Mouse (Mus musculus) adrenal gland, adult 18-20 months (tissue): ENCODE measurements around the gene Hrh1. TPM values are rescaled to one million over a fixed set of nuclear protein-coding genes. Genes with fewer than 3 reads are reported as not detected.

ENCODE experiments used
- DNase-seq, 2 experiments: peaks; one replicate each; pipeline ENCODE4 v3.0.0; 2021 to 2022; ENCODE audit warnings: low spot score in 2 of 2
- long read RNA-seq, 2 experiments: library from polyadenylated mRNA; stranded (forward); transcript quantifications; one replicate each; pipeline ENCODE4 v2.0.0; 2021
- total RNA-seq, 2 experiments: library from RNA; stranded (reverse); gene quantifications; 1 replicate in 1 of 2; 2 replicates in 1 of 2; pipeline ENCODE4 v1.2.3; 2021

The Hrh1 gene
- total RNA-seq = 1 to 10 TPM; 1.4 to 1.5 TPM
- long read RNA-seq, experiment 1, partial matches to known transcripts = 0 of 2 reads
- long read RNA-seq, experiment 1, other reads (novel, unspliced or antisense) = 2 of 2 reads
- long read RNA-seq, experiment 2, partial matches to known transcripts = 1 of 4 reads
- long read RNA-seq, experiment 2, other reads (novel, unspliced or antisense) = 3 of 4 reads

DNA sequence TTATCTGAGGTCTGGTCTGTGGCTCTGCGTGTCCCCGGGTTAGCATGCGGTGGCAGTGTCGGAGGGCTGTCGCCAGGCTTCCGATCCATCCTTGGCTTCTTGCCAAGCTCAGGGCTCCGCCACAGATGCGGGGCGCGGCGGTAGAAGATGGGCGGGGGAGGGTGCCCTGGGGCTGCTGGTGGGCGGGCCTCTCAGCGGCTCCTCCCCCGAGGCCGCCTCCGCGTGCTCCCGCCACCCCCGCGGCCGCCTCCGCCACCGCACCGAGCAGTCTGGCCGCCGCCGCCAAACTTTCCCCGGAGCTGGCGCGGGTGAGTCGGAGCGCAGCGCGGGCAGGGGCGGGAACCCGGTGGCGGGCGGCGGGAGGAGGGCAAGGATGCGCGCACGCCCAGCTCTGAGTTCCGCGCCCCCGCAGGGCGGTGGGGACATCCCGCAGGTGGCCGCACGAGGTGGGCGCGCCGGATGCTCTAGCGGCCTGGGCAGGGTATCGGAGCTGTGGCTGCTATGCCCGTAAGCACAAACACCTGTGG lies at the start of gene Hrh1:
Hrh1 (plus strand) TSS at position 246 of the 527 bp plus-strand sequence.
- DNase-seq = peak; percentile 48 to 57

DNA sequence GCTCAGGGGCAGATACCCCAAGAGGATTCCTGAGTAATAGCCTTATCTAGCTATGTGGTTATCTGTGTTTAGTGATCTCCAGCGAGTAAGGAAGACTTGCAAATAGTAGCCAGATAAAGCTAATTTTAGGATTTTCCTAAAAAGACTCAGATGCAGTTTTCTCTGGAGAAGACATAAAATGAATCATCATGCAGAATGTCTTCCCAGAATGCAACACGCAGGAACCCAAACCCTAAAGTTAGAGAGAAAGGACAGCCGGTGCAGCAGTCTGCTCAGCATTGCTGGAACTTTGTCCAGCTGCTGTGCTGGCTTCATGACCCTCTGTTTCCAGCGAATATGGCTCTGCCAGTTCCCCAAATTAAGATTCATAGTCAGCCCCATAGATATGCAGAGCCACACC lies 43.1 kb upstream of the Hrh1 start:
- DNase-seq = no peak

DNA sequence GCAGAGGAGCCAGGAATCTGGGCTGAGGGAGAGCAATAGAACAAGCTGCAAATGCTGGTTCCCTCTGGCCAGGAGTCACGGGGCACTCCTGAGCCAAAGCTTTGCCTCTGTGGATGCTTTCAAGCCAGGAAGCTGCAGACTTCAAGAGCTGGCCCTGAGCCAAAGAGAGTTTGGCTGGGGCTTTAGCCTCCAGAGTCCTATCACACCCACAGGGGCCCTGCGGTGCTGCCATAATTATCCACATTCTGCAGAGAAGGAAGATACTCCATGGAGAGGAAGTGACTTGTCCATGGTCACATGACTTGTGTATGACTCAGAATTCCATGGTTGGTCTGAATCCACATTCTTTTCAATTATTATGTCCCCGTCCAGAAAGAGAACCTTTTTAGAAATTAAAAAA lies 39.6 kb upstream of the Hrh1 start:
- DNase-seq = no peak

DNA sequence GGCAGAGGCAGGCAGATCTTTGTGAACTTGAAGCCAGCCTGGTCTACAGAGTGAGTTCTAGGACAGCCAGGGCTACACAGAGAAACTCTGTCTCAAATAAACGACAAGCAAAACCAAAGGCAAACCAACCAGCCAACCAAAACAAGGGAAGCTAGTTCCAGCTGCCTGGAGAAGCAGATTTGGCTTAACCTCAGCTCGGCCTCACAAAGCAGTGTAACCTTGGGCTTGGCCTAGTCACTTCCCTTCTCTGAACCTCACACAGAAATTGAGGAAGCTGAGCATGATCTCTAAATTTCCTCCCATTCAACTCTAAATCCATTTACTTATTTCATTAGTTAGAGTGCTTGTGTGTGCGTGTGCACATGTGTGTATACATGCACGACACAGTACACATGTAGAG lies 35.4 kb upstream of the Hrh1 start:
- no peak for DNase-seq

DNA sequence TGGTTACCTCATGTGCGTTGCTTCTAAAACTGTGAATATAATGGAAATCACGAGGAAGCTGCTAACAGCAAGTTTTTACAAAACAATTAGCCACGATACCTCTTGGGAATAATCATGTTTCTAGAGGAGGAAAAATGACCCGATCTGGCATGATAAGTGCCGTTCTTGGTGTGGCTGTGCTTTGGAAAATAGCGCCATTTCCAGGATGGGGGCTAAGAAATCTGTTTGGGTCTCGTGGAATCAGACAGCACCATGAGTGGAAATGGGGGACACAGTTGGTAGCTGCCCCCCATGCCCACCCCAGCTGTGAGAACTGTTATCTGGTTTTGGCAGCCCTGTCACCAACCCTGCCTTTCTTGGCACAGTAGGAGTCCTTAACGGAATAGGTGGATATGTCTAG lies 34.0 kb upstream of the Hrh1 start:
- DNase-seq = no peak

DNA sequence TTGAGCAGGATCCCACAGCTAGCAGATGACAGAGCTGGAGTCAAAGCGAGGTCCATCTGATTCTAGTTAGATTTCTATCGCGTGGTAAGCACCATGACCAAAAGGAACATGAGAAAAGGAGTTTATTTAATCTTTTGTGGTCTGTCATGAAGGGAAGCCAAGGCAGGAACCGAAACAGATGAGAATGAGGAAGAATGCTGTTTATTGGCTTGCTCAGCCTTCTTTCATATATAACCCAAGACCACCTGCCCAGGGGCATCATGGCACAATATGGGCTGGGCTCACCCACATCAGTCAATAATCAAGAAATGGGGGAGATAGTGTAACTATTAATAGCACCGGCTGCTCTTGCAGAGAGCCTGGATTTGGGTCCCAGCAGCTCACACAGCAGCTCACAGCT lies 33.0 kb upstream of the Hrh1 start:
- DNase-seq = no peak

DNA sequence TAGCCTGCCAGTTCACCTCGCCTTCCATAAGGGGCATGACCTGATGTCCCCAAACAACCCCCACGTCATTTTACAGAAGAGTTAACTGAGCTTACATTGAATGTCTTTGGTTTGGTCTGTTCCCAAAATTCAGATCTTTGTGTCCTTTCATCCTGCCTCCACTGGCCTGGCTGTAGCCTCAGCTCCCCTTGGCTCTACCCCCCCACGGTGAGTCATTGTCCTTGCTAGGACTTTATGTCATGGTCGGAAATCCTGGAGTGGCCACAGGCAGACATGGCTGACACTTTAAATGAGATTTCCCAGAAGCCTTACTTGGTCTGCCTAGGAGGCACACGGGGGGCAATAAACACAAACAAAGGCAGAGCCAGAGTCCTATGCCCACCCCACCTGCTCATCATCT lies 31.5 kb upstream of the Hrh1 start:
- peak; percentile 25 to 35 for DNase-seq

DNA sequence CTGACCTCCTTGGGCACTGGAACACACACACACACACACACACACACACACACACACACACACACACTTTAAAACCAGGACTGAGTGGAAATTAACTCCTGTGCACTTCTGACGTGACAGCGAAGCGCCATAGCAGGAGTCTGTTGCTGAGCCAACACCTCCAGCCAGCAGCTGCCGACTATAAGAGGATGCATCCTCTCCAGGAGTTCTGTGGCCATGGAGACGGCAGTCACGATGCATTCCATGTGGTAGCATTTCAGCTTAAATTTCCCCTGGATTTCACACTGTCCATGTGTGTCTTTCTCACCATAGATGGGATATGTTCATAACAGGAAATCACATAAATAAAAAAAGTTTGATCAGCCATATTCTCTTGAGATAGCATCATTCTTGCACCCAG lies 30.1 kb upstream of the Hrh1 start:
- no peak for DNase-seq

DNA sequence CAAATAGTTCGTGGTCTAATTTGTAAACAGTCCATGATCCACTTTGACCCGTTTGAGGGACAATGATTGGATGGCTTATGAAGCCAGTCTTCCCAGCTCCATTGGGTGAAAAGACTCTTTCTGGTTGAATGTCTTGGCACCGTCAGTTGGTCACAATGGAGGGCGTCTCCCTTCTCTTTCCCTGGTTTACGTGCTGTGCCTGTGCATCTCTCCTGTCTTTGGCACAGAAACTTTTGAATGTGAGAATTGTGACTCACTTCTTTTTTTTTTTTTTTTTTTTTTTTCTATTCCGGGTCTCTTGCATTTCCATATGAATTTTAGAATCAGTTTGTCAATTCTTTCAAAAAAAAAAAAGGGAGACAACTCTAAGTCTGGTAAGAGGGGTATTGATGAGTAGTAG lies 29.5 kb upstream of the Hrh1 start:
- no peak for DNase-seq

DNA sequence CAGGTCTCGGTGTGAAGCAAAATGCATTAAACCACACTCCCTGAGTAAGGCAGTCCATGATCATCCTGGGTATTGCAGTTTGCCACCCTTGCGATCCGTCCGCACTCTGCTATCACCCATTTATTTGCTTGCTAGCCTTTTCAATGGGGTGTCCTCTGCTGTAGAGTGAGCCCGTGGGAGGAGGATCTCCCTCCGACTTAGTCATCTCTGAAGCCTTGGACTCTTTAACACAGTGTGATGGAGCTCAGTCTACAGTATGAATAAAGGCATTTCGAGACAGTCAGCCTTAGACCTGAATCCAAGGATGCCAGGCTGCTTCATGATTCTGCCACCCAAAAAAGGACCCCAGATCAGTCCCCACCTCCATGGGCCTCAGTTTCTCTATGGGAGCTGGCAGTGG lies 25.0 kb upstream of the Hrh1 start:
- DNase-seq = no peak

DNA sequence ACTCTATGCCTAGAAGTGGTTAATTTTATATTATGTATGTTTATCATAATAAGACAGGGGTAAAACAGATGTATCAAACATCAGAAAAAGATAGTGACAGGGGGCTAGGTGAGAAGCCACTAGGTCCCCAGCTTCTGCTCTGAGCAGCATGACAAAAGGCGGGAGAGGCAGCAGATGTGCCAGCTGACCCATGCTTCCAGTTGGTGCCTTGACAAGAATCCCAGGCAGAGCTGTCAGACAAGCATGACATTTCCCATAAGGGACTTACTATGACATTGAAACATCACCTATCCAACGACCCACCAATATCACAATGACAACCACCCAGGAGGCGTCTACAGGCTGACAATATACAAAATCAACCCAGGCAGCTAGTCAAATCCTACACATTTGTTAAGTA lies 16.9 kb upstream of the Hrh1 start:
- DNase-seq = no peak

DNA sequence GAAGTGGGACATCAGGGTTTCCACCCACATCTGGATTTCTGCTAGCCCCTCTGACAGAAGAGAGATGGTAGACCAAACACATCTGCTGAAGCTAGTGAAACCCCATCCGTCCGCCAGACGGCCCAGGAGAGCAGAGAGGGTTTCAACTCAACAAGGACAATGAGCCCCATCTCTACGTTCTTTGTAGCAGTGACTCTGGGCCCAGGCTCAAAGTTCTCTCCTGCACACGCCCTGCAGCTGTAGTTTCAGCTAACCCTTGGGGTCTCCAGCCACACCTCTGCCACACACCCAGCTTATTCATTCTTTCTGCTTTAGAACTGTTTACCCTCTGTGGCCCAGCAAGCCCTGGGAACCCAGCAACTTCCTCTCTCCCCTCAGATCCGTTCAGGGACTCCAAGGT lies 10.4 kb upstream of the Hrh1 start:
- no peak for DNase-seq

DNA sequence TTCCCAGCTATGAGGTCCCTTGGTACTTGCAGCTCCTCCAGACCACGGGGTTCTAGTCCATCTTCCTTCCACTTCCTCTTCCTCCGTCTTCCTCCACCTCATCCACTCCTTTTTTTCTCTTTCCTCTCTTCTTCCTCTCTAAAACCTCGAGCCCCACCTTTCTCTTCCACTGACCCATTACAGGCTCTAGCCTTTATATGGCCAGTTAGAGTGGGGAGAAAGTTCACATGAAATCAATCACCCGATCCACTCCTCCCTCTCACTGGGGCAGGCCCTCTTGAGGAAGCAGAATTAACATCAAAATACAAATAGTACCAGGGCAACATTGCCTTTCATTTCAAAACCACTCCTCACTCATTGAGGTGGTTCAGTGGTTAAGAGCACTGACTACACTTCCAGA lies 9.9 kb upstream of the Hrh1 start:
- no peak for DNase-seq

DNA sequence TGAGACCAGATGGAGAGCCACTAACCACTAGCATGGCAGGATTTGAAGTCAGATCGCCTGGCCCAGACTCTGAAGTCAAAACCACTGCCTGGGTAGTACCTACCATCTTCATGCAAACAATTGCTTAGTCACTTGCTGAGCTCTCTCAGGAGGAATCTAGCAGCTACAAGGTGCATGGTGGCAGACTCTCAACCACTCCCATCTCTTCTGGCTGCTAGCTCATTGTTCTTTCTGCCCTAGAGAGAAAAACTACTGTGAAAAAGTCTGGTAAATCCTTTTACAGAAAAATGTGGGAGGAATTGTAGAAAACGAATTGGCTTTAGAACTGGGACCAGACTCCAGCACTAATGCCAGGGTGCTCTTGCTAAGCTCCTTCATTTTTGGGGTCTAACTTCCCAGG lies 7.6 kb upstream of the Hrh1 start:
- no peak for DNase-seq

DNA sequence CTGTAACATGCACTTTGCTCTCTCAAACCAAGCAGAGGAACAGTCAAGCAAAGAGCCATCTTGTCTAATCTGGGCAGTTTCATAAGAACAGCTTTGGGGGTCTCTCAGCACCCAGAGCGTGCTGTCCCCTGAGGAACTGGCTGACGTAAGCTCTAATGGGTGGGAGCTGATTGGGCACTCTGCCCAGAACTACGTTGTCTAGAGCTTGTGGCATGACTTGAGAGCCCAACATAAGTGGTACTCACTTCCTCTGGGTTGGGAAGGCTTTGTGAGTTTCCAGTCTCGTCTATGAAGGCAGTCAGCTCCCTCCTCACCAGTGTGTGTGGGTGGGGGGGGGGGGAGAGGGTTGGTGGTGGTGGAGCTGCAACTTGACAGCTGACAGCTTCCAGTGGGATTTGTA lies 2.8 kb upstream of the Hrh1 start:
- no peak for DNase-seq

DNA sequence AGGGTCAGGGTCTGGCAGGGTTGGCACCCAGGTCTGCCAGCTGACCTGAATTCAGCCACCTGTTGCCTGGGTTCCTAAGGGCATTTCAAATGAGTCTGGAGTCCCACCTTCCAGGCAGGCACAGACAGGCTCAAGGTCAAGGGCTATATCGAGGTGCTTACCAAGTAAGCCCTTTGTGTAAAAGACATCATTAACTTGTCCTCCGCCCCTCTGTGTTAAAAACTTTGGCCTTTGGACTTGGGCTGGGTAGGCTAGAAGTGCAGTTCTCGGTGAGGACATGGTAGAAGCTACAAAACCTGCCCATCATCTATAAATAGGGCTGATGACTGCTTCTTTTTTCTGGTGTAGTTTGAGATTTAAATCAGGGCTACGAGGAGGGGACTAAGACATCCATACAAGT lies 1.1 kb upstream of the Hrh1 start:
- no peak for DNase-seq

DNA sequence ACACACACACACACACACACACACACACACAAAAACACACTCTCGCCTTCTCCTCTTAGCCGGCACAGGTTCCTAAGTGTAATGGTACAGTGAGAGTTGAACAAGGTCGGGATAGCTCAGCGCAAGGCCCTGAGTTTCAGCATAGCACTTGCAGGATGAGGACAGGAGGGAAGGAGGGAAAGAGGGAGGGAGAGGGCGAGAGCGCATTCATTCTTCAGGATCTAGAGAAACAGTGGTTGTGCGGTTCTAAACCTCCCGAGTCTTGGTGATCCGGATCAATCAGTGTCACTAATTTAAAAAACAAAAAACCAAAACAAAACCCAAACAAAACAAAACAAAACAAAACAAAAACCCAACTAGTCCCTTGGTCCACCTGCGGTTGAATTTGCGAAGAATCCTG lies 456 bp upstream of the Hrh1 start:
- no peak for DNase-seq

DNA sequence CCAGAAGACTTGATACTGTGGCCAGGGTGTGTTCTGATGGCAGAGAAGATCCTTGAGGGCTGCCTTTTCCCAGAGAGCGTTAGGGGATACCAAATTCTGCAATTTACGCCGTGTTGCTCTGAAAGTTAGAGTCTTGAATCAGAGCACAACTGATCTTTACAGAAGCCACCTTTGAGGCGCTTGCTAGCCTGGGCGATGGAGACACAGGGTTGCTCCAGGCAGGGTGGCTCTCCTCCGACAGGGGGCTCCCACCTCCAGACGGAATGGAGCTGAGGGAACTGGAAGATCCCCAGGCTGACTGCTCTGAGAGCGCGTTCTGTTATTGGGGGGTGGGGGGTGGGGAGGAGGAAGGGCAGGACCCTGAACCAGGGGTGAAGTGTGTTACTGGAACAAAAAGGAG lies 890 bp downstream of the Hrh1 start:
- peak in 1 of 2 experiments; percentile 33 for DNase-seq

DNA sequence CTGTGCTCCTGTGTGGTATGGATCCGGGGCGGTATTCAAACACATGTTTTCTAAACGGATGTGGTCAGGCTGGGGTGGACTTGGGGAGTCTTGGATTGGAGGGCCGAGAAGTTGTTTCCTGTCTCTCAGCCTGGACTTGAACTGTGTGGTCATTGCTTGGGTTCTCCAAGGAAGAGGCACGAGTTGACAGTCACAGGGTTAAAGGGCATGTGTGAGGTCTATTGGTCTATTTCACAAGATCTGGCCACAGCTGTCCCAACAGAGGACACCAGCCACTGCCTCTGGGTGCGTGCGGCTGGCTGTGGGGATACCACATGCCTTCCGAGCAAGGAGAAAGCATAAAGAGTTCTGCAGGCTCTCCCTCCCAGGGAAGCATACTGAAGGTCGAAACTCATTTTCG lies 2.7 kb downstream of the Hrh1 start:
- DNase-seq = no peak

DNA sequence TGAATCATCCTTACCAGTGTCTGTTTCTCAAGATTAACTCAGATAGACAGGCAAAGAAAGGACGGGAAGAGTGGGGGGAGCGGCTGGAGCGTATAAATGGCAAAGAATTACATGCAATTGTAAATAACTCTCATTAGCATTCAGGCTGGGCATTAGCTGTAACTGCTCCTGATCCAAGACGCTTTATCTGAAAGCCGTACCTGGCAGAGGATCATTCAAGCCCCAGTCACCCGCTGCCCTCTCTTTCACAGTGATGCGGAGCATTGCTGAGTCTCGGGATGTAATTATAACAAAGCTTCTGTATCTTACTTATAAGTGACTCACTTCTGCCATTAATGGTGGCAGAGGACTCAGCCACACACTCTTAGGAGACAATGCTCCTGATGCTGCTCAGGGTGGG lies 3.1 kb downstream of the Hrh1 start:
- no peak for DNase-seq

DNA sequence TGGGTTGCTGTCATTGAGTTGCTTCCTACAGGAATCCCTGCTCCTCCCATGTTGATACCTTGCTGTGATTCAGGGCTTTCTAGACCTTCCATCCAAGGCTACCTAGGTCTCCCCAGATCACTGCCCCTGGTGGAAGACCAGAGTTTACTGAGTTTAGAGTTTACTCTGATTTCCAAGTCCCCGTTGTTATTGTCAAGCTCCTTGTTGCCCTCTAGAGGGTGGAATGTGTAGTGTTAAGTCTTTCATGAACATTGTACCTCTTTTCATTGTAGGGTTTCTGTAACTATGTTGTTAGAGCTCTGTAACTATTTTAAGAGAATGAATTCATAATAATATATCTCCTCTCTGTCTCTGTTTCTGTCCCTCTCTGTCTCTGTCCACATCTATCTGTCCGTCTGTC lies 4.4 kb downstream of the Hrh1 start:
- DNase-seq = no peak

DNA sequence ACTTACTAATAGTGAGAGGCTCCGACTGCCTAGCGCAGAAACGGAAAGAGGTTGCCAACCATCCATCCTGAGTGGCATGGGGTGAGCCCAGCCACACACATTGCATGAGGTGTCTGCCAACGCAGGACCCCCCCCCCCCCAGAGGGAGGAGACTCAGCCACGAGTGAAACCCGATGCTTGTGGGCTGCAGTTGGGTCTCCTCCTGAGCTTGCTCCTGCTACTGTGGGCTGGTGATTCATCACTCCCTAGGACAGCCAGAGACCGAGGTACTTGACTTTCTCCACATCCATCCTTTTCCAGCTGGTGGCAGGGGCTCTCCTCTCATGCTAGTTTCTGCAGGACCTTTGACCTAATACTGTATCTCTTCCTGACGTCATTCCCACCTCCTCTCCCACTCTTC lies 5.9 kb downstream of the Hrh1 start:
- no peak for DNase-seq

DNA sequence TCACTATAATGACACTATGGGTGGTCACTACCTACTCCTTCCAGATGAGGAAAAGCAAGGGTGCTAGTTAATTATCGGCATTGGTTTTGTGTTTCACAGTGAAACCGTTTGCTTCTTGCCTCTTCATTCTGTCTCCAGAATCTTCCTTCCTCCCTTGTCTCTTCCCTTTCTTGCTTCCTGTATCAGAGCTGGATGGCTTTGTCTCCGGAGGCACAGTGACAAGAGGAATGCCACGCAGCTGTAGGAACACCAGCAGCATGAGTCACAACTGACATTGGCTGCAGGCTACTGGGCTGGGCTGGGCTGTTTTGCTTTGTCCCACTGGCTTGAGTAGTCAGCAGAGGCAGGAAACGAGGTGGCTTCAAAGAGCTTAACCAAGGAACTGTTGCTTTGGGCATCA lies 6.4 kb downstream of the Hrh1 start:
- DNase-seq = no peak
